Mouse (Mus musculus): ENCODE results near the gene Timm8b. TPM values are rescaled to one million over a fixed set of nuclear protein-coding genes. Genes with fewer than 3 reads are reported as not detected.

The Timm8b gene
- polyA plus RNA-seq, 1 experiment, result 145 TPM

GRCm38 (mm10) chr9:50585145-50585818 is 18.4 kb upstream of the Timm8b start:
- Histone ChIP-seq H3K9ac (ENCODE audit: low read depth, poor library complexity, severe bottlenecking) (no peak overlapping the region), H3K36me3 (ENCODE audit: control insufficient read depth, insufficient read depth, low read length, poor library complexity, severe bottlenecking) (no peaks in the 10 kb centered on the region), H3K27ac (ENCODE audit: insufficient read depth, low read length) (no peak overlapping the region), H3K4me3 (ENCODE audit: low read depth, low read length) (no peak overlapping the region), H3K4me1 (ENCODE audit: control insufficient read depth, insufficient read depth, low read length) (no peaks in the 10 kb centered on the region), H3K27me3 (ENCODE audit: control insufficient read depth, insufficient read depth, low read length, poor library complexity, severe bottlenecking) (no peaks in the 10 kb centered on the region), H3K9me3 (replicated peaks; ENCODE audit: control insufficient read depth, insufficient read depth, low read length, poor library complexity, severe bottlenecking) (no peaks in the 10 kb centered on the region)
- TF ChIP-seq EP300 (IDR thresholded peaks at IDR 0.05; ENCODE audit: insufficient read depth, low read depth, low read length) (no peak), POLR2A (IDR thresholded peaks at IDR 0.05; ENCODE audit: insufficient read depth, low read length) (no peak), CTCF (IDR thresholded peaks at IDR 0.05; ENCODE audit: low read depth, low read length) (no peak)

GRCm38 (mm10) chr9:50586955-50587354 is 16.8 kb upstream of the Timm8b start:
- Histone ChIP-seq H3K27ac (ENCODE audit: insufficient read depth, low read length) (no peak overlapping the region), H3K9ac (ENCODE audit: low read depth, poor library complexity, severe bottlenecking) (no peak overlapping the region), H3K36me3 (ENCODE audit: control insufficient read depth, insufficient read depth, low read length, poor library complexity, severe bottlenecking) (no peaks in the 10 kb centered on the region), H3K4me1 (ENCODE audit: control insufficient read depth, insufficient read depth, low read length) (no peaks in the 10 kb centered on the region), H3K9me3 (replicated peaks; ENCODE audit: control insufficient read depth, insufficient read depth, low read length, poor library complexity, severe bottlenecking) (no peaks in the 10 kb centered on the region), H3K4me3 (ENCODE audit: low read depth, low read length) (no peak overlapping the region), H3K27me3 (ENCODE audit: control insufficient read depth, insufficient read depth, low read length, poor library complexity, severe bottlenecking) (no peaks in the 10 kb centered on the region)
- TF ChIP-seq CTCF (IDR thresholded peaks at IDR 0.05; ENCODE audit: low read depth, low read length) (no peak), POLR2A (IDR thresholded peaks at IDR 0.05; ENCODE audit: insufficient read depth, low read length) (no peak), EP300 (IDR thresholded peaks at IDR 0.05; ENCODE audit: insufficient read depth, low read depth, low read length) (no peak)

- no peak overlapping the region for H3K4me3 ChIP-seq (ENCODE audit: low read depth, low read length)
- no peaks in the 10 kb centered on the region for H3K4me1 ChIP-seq (ENCODE audit: control insufficient read depth, insufficient read depth, low read length)
- no peaks in the 10 kb centered on the region for H3K9me3 ChIP-seq (replicated peaks; ENCODE audit: control insufficient read depth, insufficient read depth, low read length, poor library complexity, severe bottlenecking)
- H3K36me3 ChIP-seq (ENCODE audit: control insufficient read depth, insufficient read depth, low read length, poor library complexity, severe bottlenecking), result peaks cover 5% of the 10 kb centered on the region
- no peak for TF ChIP-seq EP300 (IDR thresholded peaks at IDR 0.05; ENCODE audit: insufficient read depth, low read depth, low read length)
- TF ChIP-seq CTCF (IDR thresholded peaks at IDR 0.05; ENCODE audit: low read depth, low read length), result no peak
- no peak for TF ChIP-seq POLR2A (IDR thresholded peaks at IDR 0.05; ENCODE audit: insufficient read depth, low read length)
- H3K27ac ChIP-seq (ENCODE audit: insufficient read depth, low read length), result no peak overlapping the region
- H3K9ac ChIP-seq (ENCODE audit: low read depth, poor library complexity, severe bottlenecking), result no peak overlapping the region
- no peaks in the 10 kb centered on the region for H3K27me3 ChIP-seq (ENCODE audit: control insufficient read depth, insufficient read depth, low read length, poor library complexity, severe bottlenecking)
These were observed 12.7 kb upstream of the Timm8b start for GRCm38 (mm10) chr9:50590856-50591518.

- Histone ChIP-seq H3K4me1 (ENCODE audit: control insufficient read depth, insufficient read depth, low read length) (no peaks in the 10 kb centered on the region), H3K27ac (ENCODE audit: insufficient read depth, low read length) (no peak overlapping the region), H3K36me3 (ENCODE audit: control insufficient read depth, insufficient read depth, low read length, poor library complexity, severe bottlenecking) (peaks cover 22% of the 10 kb centered on the region), H3K9me3 (replicated peaks; ENCODE audit: control insufficient read depth, insufficient read depth, low read length, poor library complexity, severe bottlenecking) (no peaks in the 10 kb centered on the region), H3K4me3 (ENCODE audit: low read depth, low read length) (no peak overlapping the region), H3K27me3 (ENCODE audit: control insufficient read depth, insufficient read depth, low read length, poor library complexity, severe bottlenecking) (no peaks in the 10 kb centered on the region), H3K9ac (ENCODE audit: low read depth, poor library complexity, severe bottlenecking) (no peak overlapping the region)
- TF ChIP-seq EP300 (IDR thresholded peaks at IDR 0.05; ENCODE audit: insufficient read depth, low read depth, low read length) (no peak), POLR2A (IDR thresholded peaks at IDR 0.05; ENCODE audit: insufficient read depth, low read length) (no peak), CTCF (IDR thresholded peaks at IDR 0.05; ENCODE audit: low read depth, low read length) (no peak)
These were observed 10.8 kb upstream of the Timm8b start for GRCm38 (mm10) chr9:50592955-50593354.

- Histone ChIP-seq H3K36me3 (ENCODE audit: control insufficient read depth, insufficient read depth, low read length, poor library complexity, severe bottlenecking) (peaks cover 27% of the 10 kb centered on the region), H3K27me3 (ENCODE audit: control insufficient read depth, insufficient read depth, low read length, poor library complexity, severe bottlenecking) (no peaks in the 10 kb centered on the region), H3K9me3 (replicated peaks; ENCODE audit: control insufficient read depth, insufficient read depth, low read length, poor library complexity, severe bottlenecking) (no peaks in the 10 kb centered on the region), H3K4me1 (ENCODE audit: control insufficient read depth, insufficient read depth, low read length) (no peaks in the 10 kb centered on the region), H3K4me3 (ENCODE audit: low read depth, low read length) (no peak overlapping the region), H3K27ac (ENCODE audit: insufficient read depth, low read length) (no peak overlapping the region), H3K9ac (ENCODE audit: low read depth, poor library complexity, severe bottlenecking) (no peak overlapping the region)
- TF ChIP-seq POLR2A (IDR thresholded peaks at IDR 0.05; ENCODE audit: insufficient read depth, low read length) (no peak), CTCF (IDR thresholded peaks at IDR 0.05; ENCODE audit: low read depth, low read length) (peak; percentile 56)
These were observed 10.2 kb upstream of the Timm8b start for GRCm38 (mm10) chr9:50593544-50593943.

- H3K27ac ChIP-seq (ENCODE audit: insufficient read depth, low read length), result no peak overlapping the region
- H3K9me3 ChIP-seq (replicated peaks; ENCODE audit: control insufficient read depth, insufficient read depth, low read length, poor library complexity, severe bottlenecking), result no peaks in the 10 kb centered on the region
- no peaks in the 10 kb centered on the region for H3K27me3 ChIP-seq (ENCODE audit: control insufficient read depth, insufficient read depth, low read length, poor library complexity, severe bottlenecking)
- no peak overlapping the region for H3K9ac ChIP-seq (ENCODE audit: low read depth, poor library complexity, severe bottlenecking)
- H3K36me3 ChIP-seq (ENCODE audit: control insufficient read depth, insufficient read depth, low read length, poor library complexity, severe bottlenecking), result peaks cover 33% of the 10 kb centered on the region
- TF ChIP-seq POLR2A (IDR thresholded peaks at IDR 0.05; ENCODE audit: insufficient read depth, low read length) (no peak), EP300 (IDR thresholded peaks at IDR 0.05; ENCODE audit: insufficient read depth, low read depth, low read length) (no peak), CTCF (IDR thresholded peaks at IDR 0.05; ENCODE audit: low read depth, low read length) (no peak)
- no peak overlapping the region for H3K4me3 ChIP-seq (ENCODE audit: low read depth, low read length)
- no peaks in the 10 kb centered on the region for H3K4me1 ChIP-seq (ENCODE audit: control insufficient read depth, insufficient read depth, low read length)
These were observed 8.8 kb upstream of the Timm8b start for GRCm38 (mm10) chr9:50594794-50595417.
